Mouse (Mus musculus): ENCODE measurements around the gene Atp8a2.

- TF ChIP-seq CTCF (IDR thresholded peaks at IDR 0.05; ENCODE audit: low read depth, low read length) = no peak
- TF ChIP-seq POLR2A (IDR thresholded peaks at IDR 0.05; ENCODE audit: borderline replicate concordance, low read depth, low read length) = no peak
These were observed 522.4 kb downstream of the Atp8a2 start for GRCm38 (mm10) chr14:59674556-59674955.
